Mouse (Mus musculus) G1E (cell line): Measurements from ENCODE around the gene Bpi. TPM values are rescaled to one million over a fixed set of nuclear protein-coding genes. Genes with fewer than 3 reads are reported as not detected.

Source experiments
- ATAC-seq: 2 replicates; pipeline ENCODE4 v1.8.0; 2016; ENCODE audit warnings: mild to moderate bottlenecking; ENCODE audit not compliant: insufficient number of reproducible peaks, poor library complexity, low FRiP score, severe bottlenecking; ENCODE audit errors: extremely low read depth
- DNase-seq: peaks from one replicate; pipeline ENCODE4 v3.0.0; 2012; ENCODE audit warnings: low spot score
- H3K27me3 ChIP-seq: 2 replicates; pipeline ENCODE4 v1.6.1; 2012; ENCODE audit warnings: mild to moderate bottlenecking, low read length, inconsistent platforms; ENCODE audit not compliant: insufficient read depth
- H3K36me3 ChIP-seq: replicated peaks from 2 replicates; pipeline ENCODE3; 2012; ENCODE audit warnings: mild to moderate bottlenecking, inconsistent platforms
- H3K4me1 ChIP-seq: 2 replicates; pipeline ENCODE4 v1.6.1; 2012; ENCODE audit warnings: low read depth, low read length, inconsistent platforms, mixed read lengths; ENCODE audit not compliant: insufficient read depth
- H3K4me3 ChIP-seq: 2 replicates; pipeline ENCODE4 v1.5.1; 2012; ENCODE audit warnings: low read depth, mild to moderate bottlenecking, inconsistent platforms, low read length, moderate library complexity, mixed read lengths
- H3K9me3 ChIP-seq: replicated peaks from 2 replicates; pipeline ENCODE4 v1.6.1; 2012; ENCODE audit warnings: inconsistent platforms
- CTCF ChIP-seq: IDR thresholded peaks from 2 replicates; pipeline ENCODE4 v1.5.1; 2012; ENCODE audit warnings: low read depth, low read length, inconsistent platforms, mixed read lengths
- GATA1 ChIP-seq: IDR thresholded peaks from 2 replicates; pipeline ENCODE4 v1.6.1; 2012; ENCODE audit warnings: borderline replicate concordance, low read length, inconsistent platforms, mixed read lengths
- GATA2 ChIP-seq: IDR thresholded peaks from 2 replicates; pipeline ENCODE4 v1.6.1; 2012; ENCODE audit warnings: low read depth, low read length, inconsistent platforms, borderline replicate concordance
- POLR2AphosphoS5 ChIP-seq: IDR thresholded peaks from 2 replicates; pipeline ENCODE4 v1.6.1; 2012; ENCODE audit warnings: low read depth, low read length, inconsistent platforms; ENCODE audit not compliant: insufficient replicate concordance
- TAL1 ChIP-seq: conservative IDR thresholded peaks from 2 replicates; pipeline ENCODE4 v1.6.1; 2012; ENCODE audit warnings: low read depth, low read length, inconsistent platforms, mixed read lengths
- polyA plus RNA-seq: library from polyadenylated mRNA; stranded (reverse); fragments of >175 nt; gene quantifications from 2 replicates; pipeline ENCODE4 v1.2.3, GENCODE M21; 2012
- total RNA-seq, 2 experiments: library from RNA; stranded (forward) in 1 of 2; stranded (reverse) in 1 of 2; fragments of 200-1000 nt in 1 of 2; fragments of >200 nt in 1 of 2; fragmentation: Nextera tagmentation in 1 of 2; gene quantifications; 2 replicates each; pipeline ENCODE4 v1.2.3; 2014 to 2017

Gene Bpi
- total and polyA plus RNA-seq, 3 experiments, result not detected

DNA sequence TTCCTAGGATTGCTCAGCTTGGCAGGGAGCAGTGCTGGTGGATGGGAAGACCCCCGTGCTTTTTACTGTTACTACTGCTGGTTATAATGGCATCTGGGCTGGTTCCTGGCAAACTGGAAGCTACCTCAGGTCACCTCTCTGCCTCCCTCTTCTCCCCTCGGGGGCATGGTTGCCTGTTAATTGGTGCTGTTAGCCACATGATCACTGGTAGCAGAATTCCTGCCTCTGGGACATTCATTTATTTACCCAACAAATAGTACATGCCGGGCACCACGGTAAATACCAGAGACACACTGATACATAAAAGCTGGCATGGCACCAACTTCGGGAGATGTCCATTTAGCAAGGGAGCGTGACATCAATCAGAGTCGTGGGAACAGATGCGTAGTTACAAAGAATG lies 1.6 kb downstream of the Bpi start:
- Histone ChIP-seq H3K4me1 (peaks cover 6% of the 10 kb centered on the region; the same call in 1 of the 2 replicates), H3K4me3 (no peak overlapping the region), H3K9me3 (no peaks in the 10 kb centered on the region), H3K27me3 (peaks cover 13% of the 10 kb centered on the region), H3K36me3 (no peaks in the 10 kb centered on the region)
- no peak for TF ChIP-seq POLR2AphosphoS5
- no peak for DNase-seq
- ATAC-seq, result no peak

DNA sequence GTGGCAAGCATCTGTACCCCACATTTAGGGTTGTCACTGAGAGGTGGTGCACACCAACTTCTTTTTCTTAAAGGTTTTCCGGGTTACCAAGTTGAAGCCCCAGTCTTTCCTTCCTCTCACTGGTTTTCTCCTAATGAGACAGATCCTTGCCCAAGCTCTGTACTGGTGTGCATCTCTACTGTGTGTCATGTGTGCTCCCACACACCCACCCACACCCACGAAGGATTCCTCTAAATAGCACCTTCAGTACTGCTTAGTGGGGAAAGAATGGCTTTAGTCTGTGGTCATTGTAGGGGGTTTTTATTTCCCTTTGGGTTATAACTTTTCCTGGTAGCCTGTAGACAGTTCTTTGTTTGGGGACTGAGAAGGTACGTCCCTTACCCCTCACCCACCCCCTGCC lies 7.0 kb downstream of the Bpi start:
- H3K36me3 ChIP-seq, result no peaks in the 10 kb centered on the region
- TF ChIP-seq TAL1 (no peak), GATA1 (no peak), POLR2AphosphoS5 (no peak), GATA2 (no peak), CTCF (no peak)

DNA sequence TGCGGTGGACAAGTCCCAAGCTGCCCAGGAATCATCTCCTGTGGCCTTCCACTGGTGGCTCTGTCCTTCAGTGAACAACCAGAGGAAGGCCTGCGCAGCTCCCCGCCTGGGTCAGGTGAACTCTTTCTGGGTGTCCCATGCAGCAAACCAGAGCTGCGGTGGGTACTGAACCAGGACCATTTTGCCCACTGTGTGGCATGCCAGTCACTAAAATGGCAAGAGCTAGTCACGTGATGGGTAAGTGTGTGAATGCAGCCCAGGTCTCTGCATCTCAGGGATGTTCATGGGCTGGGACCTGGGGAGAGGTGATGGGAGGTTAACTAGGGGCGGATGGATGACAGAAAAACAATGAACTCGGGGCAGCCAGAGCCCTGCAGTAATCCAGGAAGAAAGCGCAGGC lies 12.1 kb downstream of the Bpi start:
- TF ChIP-seq GATA2, result no peak
- no peak for TF ChIP-seq TAL1
- TF ChIP-seq CTCF, result no peak
- TF ChIP-seq POLR2AphosphoS5, result no peak
- TF ChIP-seq GATA1, result no peak
- Histone ChIP-seq H3K4me1 (no peaks in the 10 kb centered on the region), H3K4me3 (no peak overlapping the region), H3K27me3 (peaks cover 11% of the 10 kb centered on the region; the same call in 1 of the 2 replicates), H3K36me3 (no peaks in the 10 kb centered on the region), H3K9me3 (no peaks in the 10 kb centered on the region)
- DNase-seq (no peak), ATAC-seq (no peak)

More for the DNA sequence above, 7.0 kb downstream of the Bpi start:
- Histone ChIP-seq H3K4me1 (no peaks in the 10 kb centered on the region), H3K9me3 (no peaks in the 10 kb centered on the region), H3K4me3 (no peak overlapping the region), H3K27me3 (peaks cover 16% of the 10 kb centered on the region)
- no peak for DNase-seq
- no peak for ATAC-seq

DNA sequence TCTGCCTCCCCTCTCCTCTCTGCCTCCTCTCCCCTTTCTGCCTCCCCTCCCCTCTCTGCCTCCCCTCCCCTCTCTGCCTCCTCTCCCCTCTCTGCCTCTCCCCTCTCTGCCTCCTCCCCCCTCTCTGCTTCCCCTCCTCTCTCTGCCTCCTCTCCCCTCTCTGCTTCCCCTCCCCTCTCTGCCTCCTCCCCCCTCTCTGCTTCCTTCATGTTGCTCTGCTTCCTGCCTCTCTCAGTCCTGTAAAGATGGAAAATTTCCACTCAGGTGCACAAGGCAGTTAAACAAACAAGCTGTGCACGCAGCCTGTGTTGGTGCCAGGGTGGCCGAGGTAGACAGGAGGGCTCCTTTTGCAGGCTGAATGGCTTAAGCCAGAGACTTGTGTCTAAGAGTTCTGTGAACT lies 15.8 kb downstream of the Bpi start:
- Histone ChIP-seq H3K27me3 (peaks cover 11% of the 10 kb centered on the region; the same call in 1 of the 2 replicates), H3K9me3 (no peaks in the 10 kb centered on the region), H3K4me1 (no peaks in the 10 kb centered on the region), H3K36me3 (no peaks in the 10 kb centered on the region), H3K4me3 (no peak overlapping the region)
- no peak for ATAC-seq
- no peak for DNase-seq
- TF ChIP-seq CTCF, result no peak
- TF ChIP-seq POLR2AphosphoS5, result no peak
- no peak for TF ChIP-seq GATA2
- TF ChIP-seq GATA1, result no peak
- no peak for TF ChIP-seq TAL1

DNA sequence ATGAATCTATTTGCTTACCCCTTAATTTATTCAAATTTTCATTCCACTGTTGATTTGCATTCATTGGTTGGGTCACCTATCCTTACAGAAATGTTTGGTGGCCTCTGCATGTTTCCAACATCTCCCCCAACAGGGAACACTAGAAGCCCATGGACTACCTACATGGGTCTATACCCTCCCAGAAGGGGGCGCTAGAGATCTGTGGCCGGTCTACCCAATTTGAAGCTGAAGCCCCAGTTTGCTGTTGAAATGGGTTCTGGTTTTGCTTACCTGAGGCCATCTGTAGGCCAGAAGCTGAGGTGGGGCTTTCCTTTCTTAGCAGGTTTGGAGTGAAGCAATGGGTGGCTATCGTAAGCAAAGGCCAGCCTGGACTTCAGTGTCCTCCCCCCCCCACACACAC lies 17.5 kb downstream of the Bpi start:
- H3K4me3 ChIP-seq, result no peak overlapping the region

DNA sequence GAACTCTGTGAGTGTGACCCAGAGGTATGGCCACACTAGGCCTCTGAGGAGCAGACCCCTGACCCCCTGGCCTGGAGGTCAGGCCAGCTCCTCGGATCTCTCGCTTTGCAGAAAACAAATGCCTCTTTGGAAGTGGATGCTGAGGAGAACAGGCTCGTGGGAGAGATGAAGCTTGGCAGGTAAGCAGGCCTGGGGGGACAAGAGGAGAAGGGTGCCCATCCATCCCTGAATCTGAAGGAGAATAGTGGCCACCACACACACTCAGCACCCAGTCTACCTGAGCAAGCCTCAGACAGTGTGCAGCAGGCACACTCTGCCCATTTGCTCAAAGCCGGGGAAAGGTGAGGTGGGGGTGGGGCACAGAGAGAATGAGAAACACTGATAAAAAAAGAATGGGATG lies 17.9 kb downstream of the Bpi start:
- Histone ChIP-seq H3K9me3 (no peaks in the 10 kb centered on the region), H3K4me1 (no peaks in the 10 kb centered on the region), H3K27me3 (peaks cover 8% of the 10 kb centered on the region; the same call in 1 of the 2 replicates), H3K36me3 (no peaks in the 10 kb centered on the region), H3K4me3 (no peak overlapping the region)
- DNase-seq, result no peak
- TF ChIP-seq TAL1, result no peak
- no peak for TF ChIP-seq GATA1
- no peak for TF ChIP-seq GATA2
- no peak for TF ChIP-seq CTCF
- TF ChIP-seq POLR2AphosphoS5, result no peak
- no peak for ATAC-seq

More for the DNA sequence above, 17.5 kb downstream of the Bpi start:
- H3K9me3 ChIP-seq, result no peaks in the 10 kb centered on the region
- no peak for DNase-seq
- H3K36me3 ChIP-seq, result no peaks in the 10 kb centered on the region
- ATAC-seq, result no peak
- no peak for TF ChIP-seq TAL1
- TF ChIP-seq CTCF, result no peak
- no peak for TF ChIP-seq GATA1
- TF ChIP-seq GATA2, result no peak
- TF ChIP-seq POLR2AphosphoS5, result no peak
- no peaks in the 10 kb centered on the region for H3K4me1 ChIP-seq
- H3K27me3 ChIP-seq, result peaks cover 8% of the 10 kb centered on the region; the same call in 1 of the 2 replicates

DNA sequence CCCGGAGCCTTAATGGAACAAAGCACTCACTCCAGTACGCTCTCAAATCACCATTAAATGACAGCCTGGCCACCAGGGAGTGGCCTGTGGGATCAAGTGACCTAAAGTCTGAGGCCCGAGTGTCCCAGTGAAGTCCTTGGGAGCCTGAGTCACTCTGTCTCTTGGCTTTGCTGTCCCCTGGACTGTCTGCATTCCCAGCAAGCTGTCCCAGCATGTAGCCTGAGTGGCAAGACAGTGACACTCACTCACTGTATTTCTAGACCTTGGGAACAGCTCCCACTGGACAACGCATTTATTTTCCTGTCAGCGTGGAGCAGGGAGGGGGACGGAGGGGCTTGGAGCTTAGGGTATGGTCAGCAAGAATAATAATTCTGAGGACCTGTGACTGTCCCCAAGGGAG lies 18.6 kb downstream of the Bpi start:
- DNase-seq (no peak), ATAC-seq (no peak)
- no peaks in the 10 kb centered on the region for H3K9me3 ChIP-seq
- peaks cover 10% of the 10 kb centered on the region; the same call in 1 of the 2 replicates for H3K27me3 ChIP-seq
- TF ChIP-seq GATA2 (no peak), TAL1 (no peak), CTCF (no peak), GATA1 (no peak), POLR2AphosphoS5 (no peak)
- no peaks in the 10 kb centered on the region for H3K4me1 ChIP-seq
- no peaks in the 10 kb centered on the region for H3K36me3 ChIP-seq
- H3K4me3 ChIP-seq, result no peak overlapping the region
